Mouse (Mus musculus): ENCODE results near the gene Mob4. TPM values are rescaled to one million over a fixed set of nuclear protein-coding genes. Genes with fewer than 3 reads are reported as not detected.
A peak's percentile ranks its signal among the peaks of the same experiment; 100 is the strongest.

The Mob4 gene
- polyA plus RNA-seq, 1 experiment from 2014 or later, result 163 TPM

GRCm38 (mm10) chr1:55196327-55197003 lies 65.4 kb downstream of the Mob4 start:
- DNase-seq (ENCODE audit: low spot score) (no peak), ATAC-seq (replicated peaks; ENCODE audit: low FRiP score) (no peak)
- Histone ChIP-seq H3K4me2 (ENCODE audit: low read depth, low read length, severe bottlenecking) (no peak overlapping the region), H3K4me3 (ENCODE audit: low read depth, low read length) (no peak overlapping the region), H3K4me1 (replicated peaks; ENCODE audit: control insufficient read depth, insufficient read depth, low read length) (peaks cover 9% of the 10 kb centered on the region; the same call in 1 of the 2 replicates), H3K9ac (ENCODE audit: low read length) (no peak overlapping the region), H3K27me3 (ENCODE audit: control insufficient read depth, insufficient read depth, low read length) (peaks cover 2% of the 10 kb centered on the region; the same call in 1 of the 2 replicates), H3K36me3 (ENCODE audit: control insufficient read depth, insufficient read depth, low read length) (no peaks in the 10 kb centered on the region), H3K27ac (ENCODE audit: low read depth, low read length) (no peak overlapping the region), H3K9me3 (ENCODE audit: control insufficient read depth, low read length) (no peaks in the 10 kb centered on the region)
- WGBS, result 44% methylated on average over 6 of the region's 6 CpGs

GRCm38 (mm10) chr1:55198719-55199118 lies 67.7 kb downstream of the Mob4 start:
- no peaks in the 10 kb centered on the region for H3K9me3 ChIP-seq (ENCODE audit: control insufficient read depth, low read length)
- no peak overlapping the region for H3K4me3 ChIP-seq (ENCODE audit: low read depth, low read length)
- H3K36me3 ChIP-seq (ENCODE audit: control insufficient read depth, insufficient read depth, low read length), result no peaks in the 10 kb centered on the region
- H3K4me1 ChIP-seq (replicated peaks; ENCODE audit: control insufficient read depth, insufficient read depth, low read length), result peaks cover 9% of the 10 kb centered on the region; the same call in 1 of the 2 replicates
- WGBS, result 14% methylated on average over 3 of the region's 3 CpGs
- ATAC-seq (replicated peaks; ENCODE audit: low FRiP score), result peak; percentile 68
- H3K27me3 ChIP-seq (ENCODE audit: control insufficient read depth, insufficient read depth, low read length), result peaks cover 2% of the 10 kb centered on the region; the same call in 1 of the 2 replicates
- no peak overlapping the region for H3K9ac ChIP-seq (ENCODE audit: low read length)
- H3K4me2 ChIP-seq (ENCODE audit: low read depth, low read length, severe bottlenecking), result no peak overlapping the region
- no peak overlapping the region for H3K27ac ChIP-seq (ENCODE audit: low read depth, low read length)
- peak; percentile 56 for DNase-seq (ENCODE audit: low spot score)

GRCm38 (mm10) chr1:55201850-55202752 lies 71.1 kb downstream of the Mob4 start:
- Histone ChIP-seq H3K4me3 (ENCODE audit: low read depth, low read length) (no peak overlapping the region), H3K27me3 (ENCODE audit: control insufficient read depth, insufficient read depth, low read length) (no peaks in the 10 kb centered on the region), H3K4me1 (replicated peaks; ENCODE audit: control insufficient read depth, insufficient read depth, low read length) (peaks cover 7% of the 10 kb centered on the region; the same call in 1 of the 2 replicates), H3K27ac (ENCODE audit: low read depth, low read length) (no peak overlapping the region), H3K9me3 (ENCODE audit: control insufficient read depth, low read length) (no peaks in the 10 kb centered on the region), H3K4me2 (ENCODE audit: low read depth, low read length, severe bottlenecking) (no peak overlapping the region), H3K9ac (ENCODE audit: low read length) (no peak overlapping the region), H3K36me3 (ENCODE audit: control insufficient read depth, insufficient read depth, low read length) (no peaks in the 10 kb centered on the region)
- 71% methylated on average over 18 of the region's 18 CpGs for WGBS
- no peak for DNase-seq (ENCODE audit: low spot score)
- ATAC-seq (replicated peaks; ENCODE audit: low FRiP score), result no peak

Other genes starting within 250 kb of the Mob4 start
- 19.1 and 19.3 TPM in 2 replicates for gene Ankrd44, start 204.8 kb upstream of the Mob4 start, polyA plus RNA-seq (2014; fragmentation: Nextera tagmentation; extraction: Ambion mirVana)
- 327 and 360 TPM in 2 replicates for gene Sf3b1, start 103.8 kb upstream of the Mob4 start, polyA plus RNA-seq (2014; fragmentation: Nextera tagmentation; extraction: Ambion mirVana)
- 30.9 and 32.9 TPM in 2 replicates for gene Coq10b, start 78.5 kb upstream of the Mob4 start, polyA plus RNA-seq (2014; fragmentation: Nextera tagmentation; extraction: Ambion mirVana)
- 434 and 507 TPM in 2 replicates for gene Hspe1, start 43.1 kb upstream of the Mob4 start, polyA plus RNA-seq (2014; fragmentation: Nextera tagmentation; extraction: Ambion mirVana)
- 401 and 416 TPM in 2 replicates for gene Hspd1, start 43.0 kb upstream of the Mob4 start, polyA plus RNA-seq (2014; fragmentation: Nextera tagmentation; extraction: Ambion mirVana)
- 8.0 and 8.2 TPM in 2 replicates for gene Rftn2, start 95.6 kb downstream of the Mob4 start, polyA plus RNA-seq (2014; fragmentation: Nextera tagmentation; extraction: Ambion mirVana)
- 3.7 and 3.8 TPM in 2 replicates for gene Mars2, start 105.9 kb downstream of the Mob4 start, polyA plus RNA-seq (2014; fragmentation: Nextera tagmentation; extraction: Ambion mirVana)
- 0.11 and 0.29 TPM in 2 replicates for gene Boll, start 232.2 kb downstream of the Mob4 start, polyA plus RNA-seq (2014; fragmentation: Nextera tagmentation; extraction: Ambion mirVana)